Mouse (Mus musculus) kidney, postnatal 14 days (tissue): ENCODE results near the gene Aars2.

Experiments used
- DNase-seq: peaks from one replicate; pipeline ENCODE4 v3.0.0; 2022; ENCODE audit warnings: mixed read lengths

Gene Aars2

GRCm38 (mm10) chr17:45544001-45544872 lies 37.6 kb downstream of the Aars2 start:
- DNase-seq, result no peak

GRCm38 (mm10) chr17:45544873-45545277 lies 38.2 kb downstream of the Aars2 start:
- no peak for DNase-seq

DNA sequence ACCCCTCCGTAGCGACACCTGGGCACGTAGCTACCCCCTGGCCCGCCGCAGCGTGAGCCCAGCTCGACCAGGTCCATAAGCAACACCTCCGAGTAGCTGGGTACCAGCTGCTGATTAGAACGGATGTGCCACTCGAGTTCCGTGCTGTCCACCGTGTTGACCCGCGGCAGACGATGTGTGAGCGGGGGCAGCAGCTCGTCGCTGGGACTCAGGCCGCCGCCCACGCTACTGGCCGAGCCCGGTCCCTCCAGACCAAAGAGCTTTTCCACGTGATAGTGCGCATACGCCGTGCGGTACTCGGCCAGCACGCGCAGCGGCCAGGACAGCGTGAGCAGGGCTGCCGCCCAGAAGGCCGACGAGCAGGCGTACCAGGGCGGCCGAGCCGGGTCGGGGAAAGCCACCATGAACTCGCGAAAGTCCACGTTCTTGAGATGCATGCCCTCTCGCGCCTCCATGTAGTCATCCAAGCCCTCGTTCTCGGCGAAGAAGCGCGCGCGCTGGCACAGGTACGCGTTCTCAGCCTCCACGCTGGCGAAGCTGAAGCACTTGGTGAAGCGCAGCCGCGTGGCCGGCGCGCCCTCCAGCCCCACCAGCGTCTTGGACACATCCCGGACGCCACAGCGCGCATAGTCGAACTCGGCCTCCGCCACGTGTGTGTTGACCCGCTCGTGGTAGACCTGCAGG lies 38.8 kb downstream of the Aars2 start:
- no peak for DNase-seq

- no peak for DNase-seq
Observed at GRCm38 (mm10) chr17:45546941-45547340, 40.3 kb downstream of the Aars2 start.

DNA sequence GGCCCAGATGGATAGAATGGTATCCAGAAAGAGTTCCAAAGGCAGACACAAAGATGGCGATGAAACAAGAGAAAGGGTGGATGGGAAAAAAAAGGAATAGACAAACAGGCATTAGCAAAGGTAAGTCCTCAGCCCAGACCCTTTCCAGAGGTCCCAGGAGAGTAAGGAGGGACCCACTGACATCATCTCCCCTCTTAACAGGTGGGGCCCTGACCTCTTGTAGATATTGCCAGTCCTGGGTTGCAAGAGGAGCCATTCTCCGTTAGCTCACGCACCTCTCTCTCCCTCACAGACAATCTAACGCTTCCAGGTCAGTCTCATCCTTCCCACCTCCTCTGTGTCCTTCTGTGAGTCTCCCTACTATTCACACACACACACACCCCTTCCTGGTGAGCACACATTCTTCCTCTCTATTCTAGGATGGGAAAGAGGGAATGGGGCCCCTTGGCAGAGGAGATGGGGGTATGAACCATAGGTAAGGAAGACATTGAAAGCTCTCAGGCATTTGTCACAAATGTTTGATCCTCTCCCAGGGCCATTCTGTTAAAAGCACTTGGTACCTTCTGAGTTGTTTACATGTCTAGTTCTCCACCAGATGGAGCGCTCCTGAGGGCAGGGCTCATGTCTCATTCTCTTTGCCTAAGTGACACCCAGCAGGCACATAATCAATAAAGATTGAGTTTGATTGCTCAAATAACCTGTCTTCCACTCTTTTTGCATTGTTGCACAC lies 41.0 kb downstream of the Aars2 start:
- DNase-seq, result no peak

DNA sequence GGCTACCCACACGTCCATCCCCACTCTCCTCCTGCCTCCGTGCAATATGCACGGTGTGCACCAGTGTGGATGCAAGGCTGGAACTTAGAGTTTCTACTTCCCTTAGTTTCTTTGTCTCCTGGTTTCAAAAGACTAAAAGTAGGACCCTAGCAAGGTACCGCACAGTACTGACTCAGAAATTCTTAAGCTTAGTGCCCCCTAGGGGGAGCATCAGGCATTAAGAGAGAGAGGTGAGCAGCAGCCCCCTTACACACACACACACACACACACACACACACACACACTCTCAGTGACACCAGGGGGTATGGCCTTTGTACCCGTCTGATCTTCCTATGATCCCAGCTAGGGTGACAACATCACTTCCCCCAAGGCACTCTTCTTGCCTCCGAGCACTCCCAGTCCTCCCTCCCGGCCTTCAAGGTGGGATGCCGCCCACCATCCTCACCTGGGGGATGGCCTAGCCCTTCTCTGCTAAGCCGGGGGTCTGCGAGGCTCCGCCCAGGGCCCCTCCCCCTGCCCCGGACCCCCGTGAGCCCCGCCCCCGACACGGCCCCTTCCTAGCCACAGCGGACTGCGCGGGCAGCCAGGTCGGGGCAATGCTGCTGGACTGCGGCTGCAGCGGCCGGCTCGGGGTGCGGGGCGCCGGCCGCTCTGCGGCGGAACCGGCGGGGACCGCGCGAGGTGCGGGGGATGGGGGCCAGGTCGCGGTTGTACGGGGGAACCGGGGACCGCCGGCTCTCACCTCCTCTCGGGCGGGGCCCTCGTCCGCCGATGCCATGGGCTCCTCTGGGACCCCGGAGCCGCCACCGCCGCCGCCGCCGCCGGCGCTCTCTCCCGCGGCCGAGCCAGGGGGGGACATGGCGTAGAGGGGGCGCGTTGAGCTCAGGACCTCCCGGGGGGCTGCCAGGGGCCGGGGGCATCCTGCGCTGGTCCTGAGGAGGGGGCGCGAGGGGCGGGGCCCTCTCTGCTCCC lies 42.2 kb downstream of the Aars2 start:
- DNase-seq, result no peak

DNA sequence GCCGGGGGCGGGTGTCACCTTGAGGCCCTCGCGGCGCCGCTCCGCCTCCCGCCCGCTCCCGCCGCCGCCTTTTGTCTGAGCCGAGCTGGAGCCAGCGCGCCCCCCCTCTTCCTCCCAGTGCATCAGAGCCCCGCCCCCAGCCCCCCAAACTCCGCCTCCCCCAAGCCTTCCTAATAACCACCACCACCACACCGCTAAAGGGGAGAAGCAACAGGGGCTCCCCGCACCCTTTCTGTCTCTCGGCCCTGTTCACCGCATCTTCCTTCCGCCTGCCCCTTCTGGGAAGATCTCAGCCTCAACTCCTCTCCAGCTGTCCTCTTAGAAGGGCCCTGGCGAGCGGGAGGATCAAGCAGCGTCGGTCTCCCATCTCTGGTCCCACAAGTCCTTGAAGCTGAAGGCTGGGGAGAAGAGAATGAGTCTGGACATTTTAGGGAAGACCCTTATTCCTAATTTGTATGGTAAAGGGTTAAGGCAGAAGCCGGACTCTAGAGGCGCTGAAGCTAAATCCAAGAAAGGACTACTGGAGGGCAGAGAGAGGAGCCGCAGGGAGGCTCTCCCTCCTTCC lies 43.1 kb downstream of the Aars2 start, which contains the start of gene Tmem151b:
Tmem151b (minus strand) TSS at position 61 of the 565 bp plus-strand sequence.
- no peak for DNase-seq

DNA sequence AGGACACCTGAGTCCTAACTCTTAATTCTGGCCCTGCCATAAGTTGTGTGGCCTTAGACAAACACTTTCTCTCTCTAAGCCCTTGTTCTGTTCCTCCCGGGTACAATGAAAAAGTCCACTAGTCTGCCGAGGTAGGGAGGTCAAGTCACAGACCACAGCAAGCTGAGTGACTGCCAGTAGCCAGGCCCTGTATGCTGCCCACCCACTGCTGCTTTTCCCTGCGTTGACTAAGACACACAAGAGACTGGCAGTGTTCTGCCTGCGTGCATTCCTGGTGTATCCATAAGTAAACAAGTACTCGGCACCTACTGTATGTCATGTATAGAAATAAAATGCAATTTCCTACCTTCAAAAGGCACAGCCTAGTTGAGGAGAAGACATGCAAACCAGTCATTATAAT lies 43.6 kb downstream of the Aars2 start:
- DNase-seq, result no peak

- DNase-seq, result no peak
Observed at GRCm38 (mm10) chr17:45551249-45551796, 44.7 kb downstream of the Aars2 start.

- DNase-seq, result peak; percentile 86
Observed at GRCm38 (mm10) chr17:45551816-45552451, 45.3 kb downstream of the Aars2 start.

DNA sequence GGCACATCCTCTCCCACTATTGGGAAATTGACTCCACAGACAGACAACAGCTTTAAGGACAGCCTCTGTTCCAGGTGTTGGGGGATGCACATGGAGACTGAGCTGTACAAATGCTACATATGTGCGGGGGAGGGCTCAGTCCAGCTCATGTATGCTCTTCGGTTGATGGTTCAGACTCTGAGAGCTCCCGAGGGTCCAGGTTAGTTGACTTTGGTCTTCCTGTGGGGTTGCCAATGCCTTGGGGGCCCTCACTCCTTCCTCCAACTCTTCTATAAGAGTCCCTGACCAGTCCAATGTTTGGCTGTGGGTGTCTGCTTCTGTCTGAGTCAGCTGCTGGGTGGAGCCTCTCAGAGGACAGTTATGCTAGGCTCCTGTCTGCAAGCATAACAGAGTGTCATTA lies 46.4 kb downstream of the Aars2 start:
- DNase-seq, result no peak

DNA sequence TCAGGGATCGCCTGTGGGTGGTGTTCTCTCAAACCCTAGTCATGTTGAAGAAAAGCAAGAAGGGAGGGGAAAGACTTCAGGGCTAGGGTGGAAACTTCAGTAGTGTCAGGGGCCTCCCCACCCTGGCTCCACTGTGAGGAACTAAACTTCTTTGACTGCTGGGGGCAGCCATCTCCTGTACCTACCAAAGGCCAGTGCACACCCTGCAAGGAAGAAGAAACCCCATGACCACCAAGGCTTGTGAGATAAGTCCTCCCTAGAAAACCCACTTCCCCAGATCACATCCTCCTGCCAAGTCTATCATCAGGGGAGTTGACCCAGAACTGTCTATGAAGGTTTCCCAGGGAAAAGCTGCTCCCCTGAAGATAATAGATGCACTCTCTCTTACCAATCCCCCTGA lies 47.8 kb downstream of the Aars2 start:
- DNase-seq, result no peak

- DNase-seq, result peak; percentile 98
Observed at GRCm38 (mm10) chr17:45555452-45556106, 48.9 kb downstream of the Aars2 start, which contains the start of gene Nfkbie. Gene Nfkbie, plus strand, starts transcription at chr17:45555703.

GRCm38 (mm10) chr17:45556107-45556489 lies 49.5 kb downstream of the Aars2 start:
- DNase-seq, result no peak

GRCm38 (mm10) chr17:45556514-45557245 lies 50.0 kb downstream of the Aars2 start:
- no peak for DNase-seq

GRCm38 (mm10) chr17:45557246-45557824 lies 50.7 kb downstream of the Aars2 start:
- DNase-seq, result no peak

DNA sequence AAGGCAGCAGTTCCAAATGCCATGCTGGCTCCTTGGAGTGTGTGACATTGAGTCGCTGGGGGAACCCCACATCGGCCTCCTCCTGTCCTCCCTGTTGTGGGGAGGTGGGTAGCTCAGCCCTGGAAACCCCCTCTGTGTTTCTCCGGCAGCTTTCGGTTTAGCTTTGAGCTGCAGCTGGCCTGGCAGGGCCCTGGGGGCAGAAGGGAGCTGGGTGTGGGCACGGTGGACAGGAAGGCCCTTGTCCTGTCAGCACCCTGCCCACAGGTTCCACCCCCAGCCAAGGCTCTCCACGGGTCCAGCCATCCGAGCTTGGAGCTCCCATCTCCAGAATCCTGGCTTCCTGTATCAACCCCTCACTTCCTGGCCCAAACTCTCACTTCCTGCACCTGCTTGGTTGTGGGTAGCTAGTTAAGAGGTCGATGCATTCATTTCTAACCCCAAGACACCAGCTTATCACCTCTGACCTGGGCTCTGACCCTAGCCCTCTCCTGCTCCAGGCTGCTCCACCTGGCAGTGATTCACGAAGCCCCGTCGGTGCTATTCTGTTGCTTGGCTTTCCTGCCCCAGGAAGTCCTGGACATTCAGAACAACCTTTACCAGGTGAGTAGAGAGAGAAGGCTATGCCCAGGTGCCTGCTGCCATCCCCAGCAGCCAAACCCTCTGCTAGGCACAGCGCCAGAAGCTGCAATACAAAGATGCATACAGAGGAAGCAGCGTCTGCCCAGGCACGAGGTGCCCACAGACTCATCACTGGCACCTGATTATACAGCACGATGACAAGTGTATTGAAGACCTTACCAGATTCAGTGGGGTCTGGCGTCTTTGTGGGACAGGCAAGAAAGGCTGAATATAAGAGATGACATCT lies 51.6 kb downstream of the Aars2 start:
- DNase-seq, result no peak
